Mouse (Mus musculus): ENCODE results near the gene Gnat1.

Gene Gnat1

GRCm38 (mm10) chr9:107644495-107645152, 34.9 kb downstream of the Gnat1 start:
- DNase-seq (ENCODE audit: low spot score) = peak; percentile 77

GRCm38 (mm10) chr9:107643544-107644214, 35.8 kb downstream of the Gnat1 start:
- no peak for DNase-seq (ENCODE audit: low spot score)

GRCm38 (mm10) chr9:107641666-107642065, 37.8 kb downstream of the Gnat1 start:
- DNase-seq (ENCODE audit: low spot score) = no peak

GRCm38 (mm10) chr9:107640257-107640772, 39.2 kb downstream of the Gnat1 start:
- no peak for DNase-seq (ENCODE audit: low spot score)

GRCm38 (mm10) chr9:107637070-107637469, 42.4 kb downstream of the Gnat1 start:
- DNase-seq (ENCODE audit: low spot score) = no peak

GRCm38 (mm10) chr9:107635279-107636028, 44.1 kb downstream of the Gnat1 start, which contains the start of gene Gnai2:
Gene Gnai2 (minus strand): TSS chr9:107635367.
- peak; percentile 97 for DNase-seq (ENCODE audit: low spot score)

GRCm38 (mm10) chr9:107634406-107635278, 44.9 kb downstream of the Gnat1 start:
- no peak for DNase-seq (ENCODE audit: low spot score)

GRCm38 (mm10) chr9:107633661-107634405, 45.7 kb downstream of the Gnat1 start:
- DNase-seq (ENCODE audit: low spot score) = no peak

- DNase-seq (ENCODE audit: low spot score) = peak; percentile 76
These were observed 46.3 kb downstream of the Gnat1 start for GRCm38 (mm10) chr9:107633091-107633660.

- no peak for DNase-seq (ENCODE audit: low spot score)
These were observed 47.0 kb downstream of the Gnat1 start for GRCm38 (mm10) chr9:107632478-107632877.

- no peak for DNase-seq (ENCODE audit: low spot score)
These were observed 47.7 kb downstream of the Gnat1 start for GRCm38 (mm10) chr9:107631861-107632260.

GRCm38 (mm10) chr9:107631311-107631826, 48.1 kb downstream of the Gnat1 start:
- no peak for DNase-seq (ENCODE audit: low spot score)

GRCm38 (mm10) chr9:107630576-107630975, 48.9 kb downstream of the Gnat1 start:
- no peak for DNase-seq (ENCODE audit: low spot score)

- no peak for DNase-seq (ENCODE audit: low spot score)
These were observed 49.5 kb downstream of the Gnat1 start for GRCm38 (mm10) chr9:107629901-107630425.

GRCm38 (mm10) chr9:107629411-107629730, 50.1 kb downstream of the Gnat1 start:
- no peak for DNase-seq (ENCODE audit: low spot score)

GRCm38 (mm10) chr9:107628721-107629410, 50.6 kb downstream of the Gnat1 start:
- DNase-seq (ENCODE audit: low spot score) = no peak

- DNase-seq (ENCODE audit: low spot score) = no peak
These were observed 51.9 kb downstream of the Gnat1 start for GRCm38 (mm10) chr9:107627387-107628255.

- peak; percentile 61 for DNase-seq (ENCODE audit: low spot score)
These were observed 52.7 kb downstream of the Gnat1 start for GRCm38 (mm10) chr9:107626844-107627277.
